Mouse (Mus musculus) lung, postnatal 10 days (tissue): ENCODE results near the gene Becn1.
"Not testable (repeated sequence)": the region's sequence is repeated elsewhere in the genome, so short reads cannot be mapped to it uniquely, and the experiment has no call there.

Experiments
- DNase-seq: peaks from one replicate; pipeline ENCODE4 v3.0.0; 2021

The Becn1 gene

GRCm38 (mm10) chr11:101302004-101302798 lies at the start of gene Becn1:
TSS of gene Becn1 (minus strand) at chr11:101302286.
- DNase-seq: peak; percentile 98

GRCm38 (mm10) chr11:101351721-101352111 lies 49.6 kb upstream of the Becn1 start:
- no peak for DNase-seq

- no peak for DNase-seq
Measured at GRCm38 (mm10) chr11:101351100-101351720, 49.1 kb upstream of the Becn1 start.

GRCm38 (mm10) chr11:101349216-101349615 lies 47.1 kb upstream of the Becn1 start:
- no peak for DNase-seq

- no peak for DNase-seq
Measured at GRCm38 (mm10) chr11:101348774-101349173, 46.7 kb upstream of the Becn1 start.

- no peak for DNase-seq
Measured at GRCm38 (mm10) chr11:101347083-101347775, 45.1 kb upstream of the Becn1 start.

GRCm38 (mm10) chr11:101338123-101338760 lies 36.2 kb upstream of the Becn1 start:
- peak; percentile 49 for DNase-seq

- no peak for DNase-seq
Measured at GRCm38 (mm10) chr11:101335685-101336084, 33.6 kb upstream of the Becn1 start.

GRCm38 (mm10) chr11:101334516-101334915 lies 32.4 kb upstream of the Becn1 start:
- DNase-seq: no peak

GRCm38 (mm10) chr11:101334023-101334422 lies 31.9 kb upstream of the Becn1 start:
- no peak for DNase-seq

- DNase-seq: no peak
Measured at GRCm38 (mm10) chr11:101332537-101332936, 30.5 kb upstream of the Becn1 start.

GRCm38 (mm10) chr11:101330961-101331360 lies 28.9 kb upstream of the Becn1 start:
- DNase-seq: not testable (repeated sequence)

GRCm38 (mm10) chr11:101330371-101330924 lies 28.4 kb upstream of the Becn1 start, which contains the start of gene Aoc3:
TSS of gene Aoc3 (plus strand) at chr11:101330605.
- no peak for DNase-seq

GRCm38 (mm10) chr11:101328941-101329635 lies 27.0 kb upstream of the Becn1 start:
- peak; percentile 25 for DNase-seq

- DNase-seq: no peak
Measured at GRCm38 (mm10) chr11:101327311-101327710, 25.2 kb upstream of the Becn1 start.

GRCm38 (mm10) chr11:101326147-101326546 lies 24.1 kb upstream of the Becn1 start:
- no peak for DNase-seq

- DNase-seq: not testable (repeated sequence)
Measured at GRCm38 (mm10) chr11:101325201-101325600, 23.1 kb upstream of the Becn1 start.

GRCm38 (mm10) chr11:101324763-101325162 lies 22.7 kb upstream of the Becn1 start, which contains the start of gene Aoc2:
TSS of gene Aoc2 (plus strand) at chr11:101325063.
- DNase-seq: no peak

GRCm38 (mm10) chr11:101323609-101324008 lies 21.5 kb upstream of the Becn1 start:
- DNase-seq: peak; percentile 84

GRCm38 (mm10) chr11:101316501-101316917 lies 14.4 kb upstream of the Becn1 start:
- DNase-seq: peak; percentile 33

- DNase-seq: peak; percentile 94
Measured at GRCm38 (mm10) chr11:101315665-101316500, 13.8 kb upstream of the Becn1 start, which contains the start of gene Psme3. TSS of gene Psme3 (plus strand) at chr11:101316213.
